Mouse (Mus musculus): Measurements from ENCODE around the gene Vasn. TPM values are rescaled to one million over a fixed set of nuclear protein-coding genes. Genes with fewer than 3 reads are reported as not detected.

Gene Vasn
- polyA plus RNA-seq, 1 experiment = 6.5 TPM

DNA sequence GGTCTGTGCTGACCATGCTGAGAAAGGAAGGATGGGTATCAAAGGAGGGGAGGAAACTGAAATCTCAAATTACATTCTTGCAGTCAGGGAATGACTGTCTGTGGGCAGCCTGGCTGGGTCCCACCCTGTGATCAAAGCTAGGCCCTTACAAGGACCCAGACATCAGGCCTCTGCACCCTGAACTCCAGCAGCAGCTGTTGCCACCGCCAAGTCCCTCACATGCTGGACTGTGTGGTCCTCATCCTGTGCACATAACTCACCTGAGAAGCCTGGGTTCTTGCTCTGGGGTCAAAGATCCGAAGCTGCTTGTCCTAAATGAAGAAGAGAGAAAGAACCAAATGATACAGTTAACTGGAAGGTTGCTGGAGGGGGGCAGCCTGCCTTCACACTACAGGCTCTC is 21.9 kb downstream of the Vasn start:
- 71% methylated on average over 2 of the region's 2 CpGs for WGBS
- DNase-seq = no peak
- no peak for TF ChIP-seq POLR2A (IDR thresholded peaks at IDR 0.05; ENCODE audit: borderline replicate concordance, insufficient read depth, low read length)
- no peak for TF ChIP-seq CTCF (IDR thresholded peaks at IDR 0.05; ENCODE audit: borderline replicate concordance, insufficient read depth, low read depth, low read length)
- H3K4me1 ChIP-seq (ENCODE audit: control insufficient read depth, insufficient read depth, low read length) = no peaks in the 10 kb centered on the region
- H3K4me3 ChIP-seq (replicated peaks; ENCODE audit: insufficient read depth, low read depth, low read length) = no peak overlapping the region
- H3K27me3 ChIP-seq (ENCODE audit: control insufficient read depth, insufficient read depth, low read length) = no peaks in the 10 kb centered on the region
- H3K27ac ChIP-seq (ENCODE audit: insufficient read depth, low read length) = no peak overlapping the region

DNA sequence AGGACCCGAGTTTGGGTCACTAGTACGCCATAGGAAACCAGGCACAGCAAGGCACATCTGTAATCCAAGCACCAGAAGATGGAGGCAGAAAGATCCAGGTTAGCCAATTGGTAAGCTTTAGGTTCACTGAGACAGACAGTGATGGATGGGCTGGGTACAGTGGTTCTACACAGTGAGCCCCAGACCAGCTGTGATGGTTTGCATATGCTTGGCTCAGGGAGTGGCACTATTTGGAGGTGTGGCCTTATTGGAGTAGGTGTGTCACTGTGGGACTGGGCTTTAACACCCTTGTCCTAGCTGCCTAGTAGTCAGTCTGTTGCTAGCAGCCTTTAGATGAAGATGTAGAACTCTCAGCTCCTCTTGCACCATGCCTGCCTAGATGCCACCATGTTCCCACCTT is 24.1 kb downstream of the Vasn start:
- no peaks in the 10 kb centered on the region for H3K27me3 ChIP-seq (ENCODE audit: control insufficient read depth, insufficient read depth, low read length)
- no peak for TF ChIP-seq CTCF (IDR thresholded peaks at IDR 0.05; ENCODE audit: borderline replicate concordance, insufficient read depth, low read depth, low read length)
- TF ChIP-seq POLR2A (IDR thresholded peaks at IDR 0.05; ENCODE audit: borderline replicate concordance, insufficient read depth, low read length) = no peak
- H3K4me1 ChIP-seq (ENCODE audit: control insufficient read depth, insufficient read depth, low read length) = no peaks in the 10 kb centered on the region
- H3K27ac ChIP-seq (ENCODE audit: insufficient read depth, low read length) = no peak overlapping the region
- DNase-seq = no peak
- WGBS = 77% methylated on average over 2 of the region's 2 CpGs
- H3K4me3 ChIP-seq (replicated peaks; ENCODE audit: insufficient read depth, low read depth, low read length) = no peak overlapping the region

DNA sequence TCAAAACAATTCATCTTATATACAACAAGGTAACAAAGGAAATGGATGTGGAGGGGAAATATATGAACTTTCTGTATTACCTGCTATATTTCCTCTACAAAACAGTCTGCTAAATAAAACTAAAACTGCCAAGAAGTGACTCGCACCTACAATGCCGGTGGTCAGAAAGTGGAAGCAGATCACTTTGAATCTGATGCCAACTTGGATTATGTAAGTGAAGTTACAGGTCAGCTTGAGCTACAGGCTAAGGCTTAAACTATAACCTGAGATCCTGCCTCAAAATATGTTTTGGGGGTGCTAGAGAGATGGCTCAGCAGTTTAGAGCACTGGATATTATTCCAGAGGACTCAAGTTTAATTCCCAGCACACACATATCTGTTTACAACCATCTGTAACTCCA is 26.0 kb downstream of the Vasn start:
- Histone ChIP-seq H3K4me1 (ENCODE audit: control insufficient read depth, insufficient read depth, low read length) (no peaks in the 10 kb centered on the region), H3K27ac (ENCODE audit: insufficient read depth, low read length) (no peak overlapping the region), H3K27me3 (ENCODE audit: control insufficient read depth, insufficient read depth, low read length) (no peaks in the 10 kb centered on the region), H3K4me3 (replicated peaks; ENCODE audit: insufficient read depth, low read depth, low read length) (no peak overlapping the region)
- no peak for TF ChIP-seq POLR2A (IDR thresholded peaks at IDR 0.05; ENCODE audit: borderline replicate concordance, insufficient read depth, low read length)
- TF ChIP-seq CTCF (IDR thresholded peaks at IDR 0.05; ENCODE audit: borderline replicate concordance, insufficient read depth, low read depth, low read length) = no peak
- WGBS = 64% methylated on average over 2 of the region's 2 CpGs
- DNase-seq = no peak

DNA sequence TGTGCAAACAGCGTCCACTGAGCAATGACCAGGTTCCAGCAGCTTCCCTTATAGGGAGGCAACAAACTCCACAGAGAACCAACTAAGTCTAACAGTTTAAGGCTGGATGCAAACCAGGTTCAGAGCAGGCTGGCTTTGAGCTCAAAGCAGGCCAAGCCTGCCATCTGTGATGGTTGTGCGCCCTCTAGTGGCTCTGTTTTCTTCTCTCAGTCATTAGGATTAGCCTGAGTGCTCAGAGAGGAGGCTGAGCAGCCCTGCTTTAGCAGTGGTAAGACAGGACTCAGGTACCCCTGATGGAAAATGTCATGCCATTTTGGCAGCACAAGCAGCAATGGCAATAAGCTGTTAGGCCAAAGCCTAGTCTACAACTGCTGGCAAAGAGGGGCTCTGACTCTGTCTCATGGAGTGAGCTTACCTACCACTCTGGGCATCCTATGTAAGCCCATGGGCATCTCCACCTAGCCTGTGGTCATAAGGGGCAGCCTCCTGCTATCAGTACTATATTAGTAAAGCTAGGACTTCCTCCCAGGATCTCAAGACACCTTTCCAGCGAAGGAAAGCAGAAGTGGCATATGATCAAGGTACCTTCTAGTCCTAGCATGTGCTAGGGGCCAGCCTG is 27.6 kb downstream of the Vasn start:
- peak; percentile 82 to 85 for DNase-seq
- H3K27me3 ChIP-seq (ENCODE audit: control insufficient read depth, insufficient read depth, low read length) = no peaks in the 10 kb centered on the region
- H3K4me1 ChIP-seq (ENCODE audit: control insufficient read depth, insufficient read depth, low read length) = no peaks in the 10 kb centered on the region
- H3K4me3 ChIP-seq (replicated peaks; ENCODE audit: insufficient read depth, low read depth, low read length) = no peak overlapping the region
- peak; percentile 97 for TF ChIP-seq CTCF (IDR thresholded peaks at IDR 0.05; ENCODE audit: borderline replicate concordance, insufficient read depth, low read depth, low read length)
- no peak for TF ChIP-seq POLR2A (IDR thresholded peaks at IDR 0.05; ENCODE audit: borderline replicate concordance, insufficient read depth, low read length)
- WGBS = 29% methylated on average over 3 of the region's 3 CpGs
- H3K27ac ChIP-seq (ENCODE audit: insufficient read depth, low read length) = no peak overlapping the region

DNA sequence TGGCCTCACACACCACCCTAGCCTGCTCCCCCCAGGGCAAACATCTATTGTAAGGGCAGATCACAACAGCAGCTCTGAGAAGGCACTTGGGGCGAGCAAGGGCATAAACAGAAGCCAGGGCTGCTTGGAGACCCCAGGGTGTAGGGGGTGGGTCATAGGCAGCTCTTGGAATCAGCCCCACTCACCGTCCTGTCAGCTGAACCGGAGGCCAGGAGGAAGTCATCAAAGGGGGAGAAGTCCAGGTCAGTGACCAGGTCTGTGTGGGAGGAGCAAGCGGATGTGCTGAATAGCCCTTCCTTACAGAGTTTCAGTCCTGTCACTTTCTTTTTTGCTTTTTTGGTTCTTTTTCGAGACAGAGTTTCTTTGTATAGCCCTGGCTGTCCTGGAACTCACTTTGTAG is 30.6 kb downstream of the Vasn start:
- 73% methylated on average over 5 of the region's 5 CpGs for WGBS
- Histone ChIP-seq H3K27ac (ENCODE audit: insufficient read depth, low read length) (no peak overlapping the region), H3K4me1 (ENCODE audit: control insufficient read depth, insufficient read depth, low read length) (no peaks in the 10 kb centered on the region), H3K27me3 (ENCODE audit: control insufficient read depth, insufficient read depth, low read length) (no peaks in the 10 kb centered on the region), H3K4me3 (replicated peaks; ENCODE audit: insufficient read depth, low read depth, low read length) (no peak overlapping the region)
- no peak for TF ChIP-seq POLR2A (IDR thresholded peaks at IDR 0.05; ENCODE audit: borderline replicate concordance, insufficient read depth, low read length)
- no peak for TF ChIP-seq CTCF (IDR thresholded peaks at IDR 0.05; ENCODE audit: borderline replicate concordance, insufficient read depth, low read depth, low read length)
- no peak for DNase-seq

DNA sequence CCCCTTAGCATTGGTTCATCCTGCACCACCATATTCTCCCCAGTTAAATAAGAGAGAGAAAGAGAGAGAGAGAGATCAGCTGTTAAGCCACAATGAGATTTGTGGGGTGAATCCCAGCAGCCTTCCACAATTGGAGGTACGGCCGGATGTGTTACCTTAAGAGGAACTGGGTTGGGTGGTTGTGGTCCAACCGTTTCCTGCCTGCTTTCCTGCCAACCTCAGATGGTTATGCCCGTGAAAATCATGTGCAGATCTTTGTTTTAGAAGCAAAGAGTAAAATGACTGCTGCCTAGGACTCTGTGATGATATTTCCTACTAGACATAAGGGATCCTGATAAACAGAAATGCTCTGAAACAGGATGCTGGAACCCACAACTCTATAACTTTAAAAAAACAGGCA is 34.4 kb downstream of the Vasn start:
- H3K27me3 ChIP-seq (ENCODE audit: control insufficient read depth, insufficient read depth, low read length) = no peaks in the 10 kb centered on the region
- 80% methylated on average over 4 of the region's 4 CpGs for WGBS
- TF ChIP-seq POLR2A (IDR thresholded peaks at IDR 0.05; ENCODE audit: borderline replicate concordance, insufficient read depth, low read length) = no peak
- TF ChIP-seq CTCF (IDR thresholded peaks at IDR 0.05; ENCODE audit: borderline replicate concordance, insufficient read depth, low read depth, low read length) = no peak
- no peak overlapping the region for H3K4me3 ChIP-seq (replicated peaks; ENCODE audit: insufficient read depth, low read depth, low read length)
- H3K4me1 ChIP-seq (ENCODE audit: control insufficient read depth, insufficient read depth, low read length) = no peaks in the 10 kb centered on the region
- no peak for DNase-seq
- H3K27ac ChIP-seq (ENCODE audit: insufficient read depth, low read length) = no peak overlapping the region

DNA sequence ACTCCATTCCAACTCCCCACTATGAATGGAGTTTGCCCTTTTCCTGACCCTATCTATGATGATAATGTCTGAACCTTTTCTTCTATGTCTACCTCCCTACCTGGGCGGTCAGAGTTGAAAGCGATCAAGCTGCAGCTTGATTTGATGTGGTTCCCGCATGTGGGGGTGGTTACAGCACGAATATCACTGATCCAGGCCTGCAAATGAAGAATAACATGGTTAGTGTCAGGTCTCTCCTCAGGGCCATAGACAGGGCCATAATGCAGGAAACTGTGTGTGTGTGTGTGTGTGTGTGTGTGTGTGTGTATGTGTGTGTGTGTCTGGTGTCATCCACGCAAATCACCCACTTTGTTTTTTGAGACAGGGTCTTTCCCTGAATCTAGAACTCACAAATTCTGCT is 37.1 kb downstream of the Vasn start:
- TF ChIP-seq CTCF (IDR thresholded peaks at IDR 0.05; ENCODE audit: borderline replicate concordance, insufficient read depth, low read depth, low read length) (no peak), POLR2A (IDR thresholded peaks at IDR 0.05; ENCODE audit: borderline replicate concordance, insufficient read depth, low read length) (no peak)
- Histone ChIP-seq H3K4me1 (ENCODE audit: control insufficient read depth, insufficient read depth, low read length) (no peaks in the 10 kb centered on the region), H3K27ac (ENCODE audit: insufficient read depth, low read length) (no peak overlapping the region), H3K4me3 (replicated peaks; ENCODE audit: insufficient read depth, low read depth, low read length) (no peak overlapping the region), H3K27me3 (ENCODE audit: control insufficient read depth, insufficient read depth, low read length) (no peaks in the 10 kb centered on the region)
- no peak for DNase-seq
- 92% methylated on average over 5 of the region's 5 CpGs for WGBS

DNA sequence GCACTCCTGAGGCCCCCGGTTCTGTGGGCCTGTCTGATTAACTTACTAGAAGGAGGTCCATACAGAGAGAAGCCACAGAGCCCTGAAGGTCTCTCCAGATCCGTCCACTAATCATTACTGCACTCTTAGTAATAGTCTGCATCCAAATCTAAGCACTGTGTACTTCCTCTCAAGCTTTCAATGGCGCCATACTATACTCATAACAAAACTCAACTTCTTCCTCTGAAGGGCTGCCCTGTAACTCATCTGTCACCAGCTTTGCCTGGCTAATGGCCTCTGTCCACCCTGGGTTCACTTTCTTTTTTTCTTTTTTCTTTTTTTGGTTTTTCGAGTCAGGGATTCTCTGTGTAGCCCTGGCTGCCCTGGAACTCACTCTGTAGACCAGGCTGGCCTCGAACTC is 38.3 kb downstream of the Vasn start:
- H3K4me3 ChIP-seq (replicated peaks; ENCODE audit: insufficient read depth, low read depth, low read length) = no peak overlapping the region
- no peak for DNase-seq
- no peak for TF ChIP-seq CTCF (IDR thresholded peaks at IDR 0.05; ENCODE audit: borderline replicate concordance, insufficient read depth, low read depth, low read length)
- no peak for TF ChIP-seq POLR2A (IDR thresholded peaks at IDR 0.05; ENCODE audit: borderline replicate concordance, insufficient read depth, low read length)
- no peaks in the 10 kb centered on the region for H3K4me1 ChIP-seq (ENCODE audit: control insufficient read depth, insufficient read depth, low read length)
- 87% methylated on average over 5 of the region's 5 CpGs for WGBS
- no peak overlapping the region for H3K27ac ChIP-seq (ENCODE audit: insufficient read depth, low read length)
- H3K27me3 ChIP-seq (ENCODE audit: control insufficient read depth, insufficient read depth, low read length) = no peaks in the 10 kb centered on the region
